Mouse (Mus musculus) spleen, adult 18-20 months (tissue): ENCODE data around the gene Naa60.

Source experiments
- DNase-seq, 2 experiments: peaks; one replicate each; pipeline ENCODE4 v3.0.0; 2022; ENCODE audit warnings: mixed read lengths in 2 of 2

Naa60 gene

DNA sequence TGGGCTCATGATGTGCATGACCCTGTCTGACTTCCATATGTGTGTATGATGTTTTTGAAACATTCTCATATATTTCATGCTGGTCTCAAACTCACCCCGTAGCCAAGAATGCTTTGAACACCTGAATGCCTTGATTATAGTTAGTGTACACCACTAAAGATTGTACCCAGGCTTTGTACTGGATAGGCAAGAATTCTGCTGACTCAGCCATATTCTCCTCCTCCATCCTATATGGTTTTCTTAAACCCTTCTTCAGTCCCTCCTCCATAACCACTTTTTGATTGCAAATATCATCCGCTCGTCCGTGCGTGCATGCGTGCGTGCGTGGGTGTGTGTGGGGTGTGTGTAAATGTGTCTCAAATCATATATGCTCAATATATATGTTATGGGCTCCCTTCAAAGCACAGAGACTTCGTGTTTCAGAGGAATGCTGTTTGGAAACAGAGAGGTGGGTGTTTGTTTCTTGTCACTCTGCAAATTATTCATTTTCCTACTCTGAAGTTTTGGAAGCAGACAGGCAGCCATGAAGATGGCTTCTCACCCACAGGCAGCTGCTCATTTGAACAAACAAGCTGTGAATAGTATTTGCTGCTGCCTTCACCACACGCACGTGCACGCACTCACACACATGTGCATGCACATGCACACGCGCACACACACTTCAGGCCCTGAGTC, 19.6 kb downstream of the Naa60 start:
- DNase-seq = no peak

- DNase-seq = no peak
Observed at GRCm38 (mm10) chr16:3893739-3894138, 21.6 kb downstream of the Naa60 start.

- DNase-seq = peak; percentile 58 to 67
Observed at GRCm38 (mm10) chr16:3895173-3895792, 23.1 kb downstream of the Naa60 start.

DNA sequence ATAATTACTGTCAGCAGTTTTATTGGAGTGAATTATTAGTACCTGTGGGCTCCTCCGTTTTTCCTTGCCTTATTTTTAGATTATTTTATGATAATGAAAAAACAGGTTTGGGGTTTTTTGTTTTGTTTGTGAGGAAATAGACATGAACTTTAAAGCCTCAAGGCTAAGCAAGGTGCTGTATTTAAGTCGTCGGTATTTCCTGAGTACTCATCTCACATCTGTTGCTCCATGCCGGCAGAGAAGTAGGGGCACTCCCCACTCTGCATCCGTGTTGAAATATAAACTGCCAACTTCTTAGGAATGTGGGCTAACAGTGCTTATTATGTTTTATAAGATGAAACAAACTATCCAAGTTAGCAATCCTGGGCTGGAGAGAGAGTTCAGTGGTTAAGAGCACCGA, 23.9 kb downstream of the Naa60 start:
- DNase-seq = no peak

- no peak for DNase-seq
Observed at GRCm38 (mm10) chr16:3896553-3896952, 24.4 kb downstream of the Naa60 start.

DNA sequence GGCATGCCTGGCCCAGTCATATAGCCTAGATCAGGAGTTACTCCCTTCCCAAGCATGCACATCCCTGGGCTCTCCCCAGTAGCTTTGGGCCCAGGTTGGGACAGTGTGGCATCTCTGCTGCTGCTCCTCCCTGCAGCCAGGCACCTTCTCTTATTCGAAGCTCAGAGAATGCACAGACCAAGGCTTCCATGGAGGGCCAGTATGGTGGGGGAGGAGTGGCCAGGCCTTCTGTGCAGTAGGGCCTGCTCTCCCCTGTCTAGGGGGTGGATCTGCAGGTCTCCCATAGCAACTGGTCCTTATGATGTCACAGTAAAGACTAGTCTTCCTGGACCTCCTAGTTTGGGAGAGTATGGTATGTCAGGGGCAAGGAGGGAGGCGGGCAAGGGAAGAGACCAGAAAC, 35.3 kb downstream of the Naa60 start:
- no peak for DNase-seq

GRCm38 (mm10) chr16:3908537-3909111, 36.4 kb downstream of the Naa60 start, which contains the start of the genes 1700037C18Rik and Cluap1:
Gene 1700037C18Rik, minus strand, starts transcription at chr16:3908689.
Gene Cluap1, plus strand, starts transcription at chr16:3908801.
- DNase-seq = peak; percentile 82 to 88

GRCm38 (mm10) chr16:3909118-3909517, 36.9 kb downstream of the Naa60 start:
- no peak for DNase-seq

DNA sequence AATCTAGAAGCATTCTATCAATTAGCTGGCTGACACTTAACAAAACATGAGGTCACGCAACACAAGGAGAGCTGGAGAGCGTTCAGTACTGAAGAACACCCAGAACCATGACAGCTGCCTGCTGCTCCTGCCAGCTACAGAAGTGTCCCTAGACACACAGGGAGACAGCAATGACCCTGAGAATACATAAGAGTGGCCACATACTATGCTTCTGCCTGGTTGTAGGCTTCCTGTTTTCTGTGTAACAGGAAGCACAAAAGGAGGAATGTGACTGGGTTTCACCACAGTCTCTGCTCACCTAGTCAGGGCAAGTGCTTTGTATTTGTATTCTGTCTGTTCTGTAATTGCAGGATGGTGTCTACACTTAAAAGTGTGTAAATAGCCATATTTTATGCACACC, 48.6 kb downstream of the Naa60 start:
- no peak for DNase-seq

DNA sequence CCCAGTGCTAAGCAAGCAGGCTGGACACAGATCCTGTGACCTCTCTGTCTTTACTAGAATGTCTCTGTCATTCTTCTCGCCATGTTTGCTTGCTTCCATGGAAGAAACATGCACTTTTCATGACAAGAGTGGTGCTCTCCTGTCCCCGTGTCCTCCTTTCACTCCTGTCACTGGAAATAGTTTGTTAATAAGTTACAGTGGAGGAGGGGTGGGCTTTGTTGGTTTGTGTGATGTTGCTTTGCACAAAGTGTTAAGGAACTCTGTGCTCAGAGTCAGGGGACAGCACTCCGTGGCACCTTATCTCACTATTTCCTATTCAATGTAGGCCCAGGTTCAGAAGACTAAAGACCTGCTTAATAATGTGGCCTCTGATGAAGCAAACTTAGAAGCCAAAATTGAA, 51.3 kb downstream of the Naa60 start:
- no peak for DNase-seq

- no peak for DNase-seq
Observed at GRCm38 (mm10) chr16:3923966-3924365, 51.8 kb downstream of the Naa60 start.

GRCm38 (mm10) chr16:3928582-3928981, 56.4 kb downstream of the Naa60 start:
- DNase-seq = no peak

DNA sequence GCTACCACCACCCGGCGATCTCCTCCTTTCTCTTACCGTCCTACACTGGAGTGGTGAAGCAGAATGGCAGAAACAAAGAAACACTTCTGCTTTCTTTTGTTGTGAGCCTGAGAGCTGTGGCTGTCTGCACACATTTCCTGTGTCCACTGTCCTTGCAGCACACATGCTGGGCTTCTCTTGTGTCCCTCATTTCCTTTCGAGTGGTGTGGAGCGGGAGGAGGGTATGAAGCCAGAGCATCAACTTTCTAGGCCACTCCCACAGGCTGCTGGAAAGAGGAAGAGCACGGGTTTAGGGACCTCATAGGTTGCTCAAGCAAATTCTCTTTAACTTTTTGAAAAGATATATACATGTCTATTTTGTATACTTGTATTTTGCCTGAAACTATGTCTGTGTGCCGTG, 57.0 kb downstream of the Naa60 start:
- no peak for DNase-seq

- DNase-seq = no peak
Observed at GRCm38 (mm10) chr16:3933536-3933935, 61.4 kb downstream of the Naa60 start.

DNA sequence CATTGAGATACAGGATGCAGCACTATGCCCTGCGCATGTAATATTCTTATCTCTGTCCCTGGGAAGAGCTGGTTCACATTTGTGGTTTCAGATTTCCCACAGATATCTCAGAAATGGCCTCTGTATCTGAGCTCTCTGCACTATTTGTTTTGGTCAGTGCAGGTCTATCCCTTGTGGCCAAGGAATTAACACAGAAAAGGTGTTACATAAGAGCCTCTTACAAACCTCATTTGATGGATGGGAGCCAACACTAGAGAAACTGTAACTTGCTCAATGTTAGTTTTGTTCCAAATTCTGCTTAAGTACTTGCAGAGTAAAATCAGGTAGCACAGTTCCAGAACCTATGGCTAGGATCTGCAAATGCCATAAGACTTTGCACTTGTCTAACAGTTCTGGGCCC, 61.9 kb downstream of the Naa60 start:
- DNase-seq = no peak

- DNase-seq = no peak
Observed at GRCm38 (mm10) chr16:3934701-3935100, 62.5 kb downstream of the Naa60 start.

- DNase-seq = no peak
Observed at GRCm38 (mm10) chr16:3951141-3951540, 79.0 kb downstream of the Naa60 start.
